Mouse (Mus musculus): ENCODE results near the gene Lyg1.
A peak's percentile ranks its signal among the peaks of the same experiment; 100 is the strongest.

The Lyg1 gene

DNA sequence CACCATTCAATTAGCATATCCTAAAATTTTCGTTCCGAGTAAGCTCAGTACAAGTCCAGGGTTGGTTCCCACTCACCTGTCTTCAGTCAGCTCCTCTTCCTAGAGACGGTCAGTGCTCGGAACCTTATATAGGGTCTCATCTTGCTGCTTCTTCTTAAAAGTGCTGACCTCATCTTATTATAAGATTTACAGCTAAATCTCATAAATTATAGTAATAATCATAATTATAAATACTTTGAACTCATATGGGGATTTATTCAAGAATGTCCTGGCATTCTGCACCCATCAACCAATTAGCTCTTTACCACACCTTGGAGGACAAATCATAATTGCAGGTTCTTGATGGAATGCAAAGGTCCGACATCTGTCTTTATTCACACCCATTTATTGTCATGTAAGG is at the start of gene Lyg1:
Lyg1 (minus strand) TSS at position 101 of the 400 bp plus-strand sequence.
- H3K9me3 ChIP-seq (ENCODE audit: low read length), result peaks cover 7% of the 10 kb centered on the region
- TF ChIP-seq NANOG (IDR thresholded peaks at IDR 0.05; ENCODE audit: borderline replicate concordance, low read length) (no peak), POU5F1 (IDR thresholded peaks at IDR 0.05; ENCODE audit: borderline replicate concordance, low read length) (no peak), CTCF (conservative IDR thresholded peaks at IDR 0.05; ENCODE audit: low read length) (no peak)
- H3K4me1 ChIP-seq (replicated peaks; ENCODE audit: low read depth, low read length), result peaks cover 49% of the 10 kb centered on the region
- no peaks in the 10 kb centered on the region for H3K36me3 ChIP-seq (ENCODE audit: insufficient read depth, low read length)
- H3K27me3 ChIP-seq (ENCODE audit: insufficient read depth, low read length), result no peaks in the 10 kb centered on the region
- H3K4me3 ChIP-seq (replicated peaks; ENCODE audit: low read length), result no peak within 1 kb of the TSS

DNA sequence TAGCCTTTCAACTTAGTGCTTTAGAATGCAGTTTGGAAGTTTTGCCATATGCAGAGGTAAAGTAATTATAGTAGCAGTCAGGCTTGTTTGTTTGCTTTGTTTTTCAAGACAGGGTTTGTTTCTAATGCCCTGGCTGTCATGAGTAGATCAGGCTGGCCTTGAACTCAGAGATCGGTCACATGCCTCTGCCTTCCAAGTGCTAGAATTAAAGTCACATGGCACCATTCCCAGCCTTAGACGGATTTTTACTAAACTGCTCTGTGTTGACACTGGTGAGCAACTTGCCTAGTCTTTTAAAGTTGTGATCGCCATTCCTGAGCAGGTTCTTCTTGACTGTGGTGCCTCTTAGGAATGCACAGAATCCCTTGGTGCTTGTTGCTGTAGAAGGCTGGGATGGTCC is 49.2 kb upstream of the Lyg1 start:
- H3K27me3 ChIP-seq (ENCODE audit: insufficient read depth, low read length), result no peaks in the 10 kb centered on the region
- peaks cover 35% of the 10 kb centered on the region for H3K4me1 ChIP-seq (replicated peaks; ENCODE audit: low read depth, low read length)
- peaks cover 5% of the 10 kb centered on the region; the same call in 1 of the 2 replicates for H3K36me3 ChIP-seq (ENCODE audit: insufficient read depth, low read length)
- no peak overlapping the region for H3K4me3 ChIP-seq (replicated peaks; ENCODE audit: low read length)
- TF ChIP-seq POU5F1 (IDR thresholded peaks at IDR 0.05; ENCODE audit: borderline replicate concordance, low read length), result no peak
- no peak for TF ChIP-seq NANOG (IDR thresholded peaks at IDR 0.05; ENCODE audit: borderline replicate concordance, low read length)
- TF ChIP-seq CTCF (conservative IDR thresholded peaks at IDR 0.05; ENCODE audit: low read length), result no peak
- H3K9me3 ChIP-seq (ENCODE audit: low read length), result no peaks in the 10 kb centered on the region

DNA sequence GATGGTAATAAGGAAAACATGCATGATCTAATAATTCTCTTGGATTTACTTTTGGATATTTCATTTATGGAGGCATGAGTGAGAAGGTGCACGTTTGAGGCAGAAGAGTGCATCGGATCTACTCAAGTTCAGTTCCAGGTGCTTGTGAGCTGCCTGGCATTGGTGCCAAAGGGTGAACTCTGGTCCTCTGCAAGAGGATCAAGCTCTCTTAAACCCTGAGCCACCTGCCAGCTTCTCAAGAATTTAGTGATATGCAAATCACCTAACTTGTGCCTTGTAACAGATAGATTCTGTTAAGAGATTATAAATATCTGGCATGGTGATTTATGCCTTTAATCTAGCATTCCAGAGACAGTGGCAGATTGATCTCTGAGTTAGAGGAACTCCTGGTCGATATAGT is 45.5 kb upstream of the Lyg1 start:
- Histone ChIP-seq H3K36me3 (ENCODE audit: insufficient read depth, low read length) (0 out of 2 replicates have a peak, but pooled peaks cover 6% of the 10 kb centered on the region), H3K4me1 (replicated peaks; ENCODE audit: low read depth, low read length) (peaks cover 49% of the 10 kb centered on the region), H3K9me3 (ENCODE audit: low read length) (no peaks in the 10 kb centered on the region), H3K27me3 (ENCODE audit: insufficient read depth, low read length) (no peaks in the 10 kb centered on the region), H3K4me3 (replicated peaks; ENCODE audit: low read length) (no peak overlapping the region)
- TF ChIP-seq POU5F1 (IDR thresholded peaks at IDR 0.05; ENCODE audit: borderline replicate concordance, low read length), result no peak
- TF ChIP-seq NANOG (IDR thresholded peaks at IDR 0.05; ENCODE audit: borderline replicate concordance, low read length), result no peak
- no peak for TF ChIP-seq CTCF (conservative IDR thresholded peaks at IDR 0.05; ENCODE audit: low read length)

DNA sequence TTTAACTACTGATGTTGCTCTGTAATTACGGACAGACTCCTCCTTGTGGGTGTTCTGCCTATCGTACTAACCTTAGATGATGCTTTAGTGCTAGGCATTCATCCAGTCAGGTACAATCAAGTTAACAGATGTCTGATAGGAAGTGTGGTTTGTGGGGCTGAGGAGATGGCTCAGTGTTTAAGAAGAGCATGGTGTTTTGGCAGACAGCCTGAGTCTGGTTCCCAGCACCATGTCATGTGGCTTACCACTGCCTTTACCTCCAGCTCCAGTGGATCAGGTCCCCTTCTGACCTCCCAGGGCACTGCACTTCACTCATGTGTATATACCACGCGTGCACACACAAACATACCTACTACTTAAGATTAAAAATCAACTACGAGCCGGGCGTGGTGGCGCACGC is 44.4 kb upstream of the Lyg1 start:
- Histone ChIP-seq H3K9me3 (ENCODE audit: low read length) (no peaks in the 10 kb centered on the region), H3K36me3 (ENCODE audit: insufficient read depth, low read length) (0 out of 2 replicates have a peak, but pooled peaks cover 6% of the 10 kb centered on the region), H3K4me1 (replicated peaks; ENCODE audit: low read depth, low read length) (peaks cover 42% of the 10 kb centered on the region), H3K4me3 (replicated peaks; ENCODE audit: low read length) (no peak overlapping the region), H3K27me3 (ENCODE audit: insufficient read depth, low read length) (no peaks in the 10 kb centered on the region)
- TF ChIP-seq POU5F1 (IDR thresholded peaks at IDR 0.05; ENCODE audit: borderline replicate concordance, low read length) (no peak), NANOG (IDR thresholded peaks at IDR 0.05; ENCODE audit: borderline replicate concordance, low read length) (no peak), CTCF (conservative IDR thresholded peaks at IDR 0.05; ENCODE audit: low read length) (no peak)

DNA sequence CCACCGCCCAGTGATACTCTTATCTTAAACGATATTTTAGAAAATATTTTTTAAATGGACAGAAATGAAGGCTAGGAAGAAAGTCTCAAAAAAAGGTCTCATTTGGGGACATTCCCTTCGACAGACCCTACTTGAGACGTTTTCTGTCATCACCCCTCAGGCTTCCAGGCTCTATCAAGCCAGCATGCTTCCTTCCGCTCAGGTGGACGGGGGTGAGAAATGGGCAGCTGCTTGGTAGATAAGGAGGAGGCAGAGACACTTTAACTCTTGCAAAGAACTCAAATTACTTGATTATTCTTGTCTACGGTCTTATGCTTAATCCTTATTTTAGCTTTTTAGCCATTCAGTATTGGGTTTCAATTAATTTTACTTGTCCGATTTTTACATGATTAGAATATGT is 43.3 kb upstream of the Lyg1 start:
- H3K27me3 ChIP-seq (ENCODE audit: insufficient read depth, low read length), result no peaks in the 10 kb centered on the region
- peaks cover 8% of the 10 kb centered on the region; the same call in 1 of the 2 replicates for H3K36me3 ChIP-seq (ENCODE audit: insufficient read depth, low read length)
- peaks cover 40% of the 10 kb centered on the region for H3K4me1 ChIP-seq (replicated peaks; ENCODE audit: low read depth, low read length)
- no peaks in the 10 kb centered on the region for H3K9me3 ChIP-seq (ENCODE audit: low read length)
- no peak overlapping the region; the same call in 1 of the 2 replicates for H3K4me3 ChIP-seq (replicated peaks; ENCODE audit: low read length)
- no peak for TF ChIP-seq CTCF (conservative IDR thresholded peaks at IDR 0.05; ENCODE audit: low read length)

DNA sequence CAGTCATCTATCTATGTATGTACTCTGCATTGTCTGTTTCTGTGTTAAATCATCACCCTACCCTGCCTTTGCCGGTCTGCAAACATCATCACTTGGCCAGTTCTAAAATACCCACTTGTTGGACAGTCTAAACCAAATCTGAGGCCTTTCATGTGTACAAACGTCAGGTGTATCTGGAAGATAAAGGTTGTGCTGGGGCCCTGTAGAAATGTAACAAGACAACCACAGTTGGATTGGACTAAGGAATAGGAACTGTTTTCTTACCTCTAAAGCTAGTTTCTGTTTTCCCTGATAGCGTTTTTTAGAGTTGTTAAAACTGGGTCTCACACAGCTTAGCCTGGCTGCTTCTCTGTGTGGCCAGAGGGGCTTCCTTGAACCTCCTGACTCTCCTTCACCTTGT is 42.0 kb upstream of the Lyg1 start:
- H3K27me3 ChIP-seq (ENCODE audit: insufficient read depth, low read length), result no peaks in the 10 kb centered on the region
- H3K4me3 ChIP-seq (replicated peaks; ENCODE audit: low read length), result 0 out of 2 replicates have a peak overlapping the region, but pooled peaks have one; percentile 37
- no peaks in the 10 kb centered on the region for H3K9me3 ChIP-seq (ENCODE audit: low read length)
- TF ChIP-seq CTCF (conservative IDR thresholded peaks at IDR 0.05; ENCODE audit: low read length) (no peak), POU5F1 (IDR thresholded peaks at IDR 0.05; ENCODE audit: borderline replicate concordance, low read length) (no peak), NANOG (IDR thresholded peaks at IDR 0.05; ENCODE audit: borderline replicate concordance, low read length) (no peak)
- peaks cover 21% of the 10 kb centered on the region for H3K36me3 ChIP-seq (ENCODE audit: insufficient read depth, low read length)
- H3K4me1 ChIP-seq (replicated peaks; ENCODE audit: low read depth, low read length), result peaks cover 50% of the 10 kb centered on the region

DNA sequence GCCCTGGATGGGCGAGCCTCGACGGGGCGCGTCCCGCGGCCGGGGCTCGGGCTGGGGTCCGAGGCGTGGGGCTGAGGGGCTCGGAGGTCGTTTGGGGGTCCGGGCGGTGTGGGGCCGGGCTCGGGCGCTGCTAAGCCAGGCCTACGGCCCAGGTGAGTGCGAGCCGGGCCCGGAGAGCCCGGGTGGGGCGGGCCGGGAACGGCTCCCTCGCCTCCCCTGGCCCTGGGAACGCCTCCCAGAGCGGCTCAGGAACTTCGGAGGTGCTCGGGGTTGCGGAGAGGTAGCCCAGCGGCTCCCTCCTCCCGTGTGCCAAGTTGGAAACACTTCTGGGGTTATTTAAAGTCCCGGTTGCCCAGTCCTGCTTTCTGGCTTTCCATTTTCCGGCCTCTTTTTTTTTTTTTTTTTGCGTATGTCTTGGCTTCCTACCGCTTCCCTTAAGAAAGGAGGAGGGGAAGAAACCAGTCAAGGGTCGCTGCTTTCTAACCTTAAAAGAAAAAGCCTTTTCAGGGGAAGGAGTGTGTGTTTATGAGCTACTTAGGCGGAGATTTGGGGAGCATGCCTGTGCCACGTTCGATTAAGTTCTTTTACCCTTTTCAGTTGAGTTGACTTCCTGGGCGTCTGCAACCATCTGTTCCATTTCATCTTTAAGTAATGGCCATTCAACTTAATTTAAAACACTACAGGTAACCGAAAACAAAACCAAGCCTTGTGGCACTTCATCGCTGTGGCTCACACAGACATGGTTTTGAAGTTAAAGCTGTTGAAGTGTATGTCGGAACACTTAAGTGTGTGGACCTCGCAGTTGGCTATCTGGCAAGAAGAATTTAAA is 41.0 kb upstream of the Lyg1 start:
- TF ChIP-seq POU5F1 (IDR thresholded peaks at IDR 0.05; ENCODE audit: borderline replicate concordance, low read length) (no peak), CTCF (conservative IDR thresholded peaks at IDR 0.05; ENCODE audit: low read length) (no peak), NANOG (IDR thresholded peaks at IDR 0.05; ENCODE audit: borderline replicate concordance, low read length) (no peak)
- Histone ChIP-seq H3K27me3 (ENCODE audit: insufficient read depth, low read length) (no peaks in the 10 kb centered on the region), H3K4me3 (replicated peaks; ENCODE audit: low read length) (peak overlapping the region; percentile 92), H3K36me3 (ENCODE audit: insufficient read depth, low read length) (peaks cover 28% of the 10 kb centered on the region), H3K9me3 (ENCODE audit: low read length) (no peaks in the 10 kb centered on the region), H3K4me1 (replicated peaks; ENCODE audit: low read depth, low read length) (peaks cover 47% of the 10 kb centered on the region)

DNA sequence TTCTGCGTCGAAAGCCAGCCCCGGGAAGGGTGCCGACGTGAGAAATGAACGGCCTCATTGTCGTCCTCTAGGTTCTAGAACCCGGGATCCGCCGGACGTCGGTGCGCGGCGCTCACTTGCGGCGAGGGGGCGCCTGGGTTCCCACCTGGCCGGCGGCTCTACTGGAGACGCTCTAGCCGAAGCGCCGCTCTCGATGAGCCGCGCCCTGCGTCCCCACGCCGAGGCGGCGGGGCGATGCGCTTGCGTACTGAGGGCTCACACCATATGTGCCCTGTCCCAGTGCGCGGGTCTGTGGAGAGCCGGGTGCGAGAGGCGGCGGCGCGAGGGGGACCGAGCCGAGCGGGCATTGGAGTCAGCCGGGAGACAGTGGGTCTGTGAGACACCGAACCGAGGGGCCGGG is 40.3 kb upstream of the Lyg1 start, which contains the start of the genes Txndc9 and Eif5b:
Txndc9 (minus strand) TSS at position 27 of the 400 bp plus-strand sequence.
Eif5b (plus strand) TSS at position 144 of the 400 bp plus-strand sequence.
- Histone ChIP-seq H3K27me3 (ENCODE audit: insufficient read depth, low read length) (no peaks in the 10 kb centered on the region), H3K36me3 (ENCODE audit: insufficient read depth, low read length) (peaks cover 35% of the 10 kb centered on the region), H3K4me3 (replicated peaks; ENCODE audit: low read length) (peak within 1 kb of the TSS; percentile 92), H3K9me3 (ENCODE audit: low read length) (no peaks in the 10 kb centered on the region), H3K4me1 (replicated peaks; ENCODE audit: low read depth, low read length) (peaks cover 47% of the 10 kb centered on the region)
- TF ChIP-seq CTCF (conservative IDR thresholded peaks at IDR 0.05; ENCODE audit: low read length) (no peak), NANOG (IDR thresholded peaks at IDR 0.05; ENCODE audit: borderline replicate concordance, low read length) (no peak), POU5F1 (IDR thresholded peaks at IDR 0.05; ENCODE audit: borderline replicate concordance, low read length) (no peak)

Data from E14TG2a.4 (cell line).